Mouse (Mus musculus): ENCODE results near the gene Iqsec1.

Gene Iqsec1

DNA sequence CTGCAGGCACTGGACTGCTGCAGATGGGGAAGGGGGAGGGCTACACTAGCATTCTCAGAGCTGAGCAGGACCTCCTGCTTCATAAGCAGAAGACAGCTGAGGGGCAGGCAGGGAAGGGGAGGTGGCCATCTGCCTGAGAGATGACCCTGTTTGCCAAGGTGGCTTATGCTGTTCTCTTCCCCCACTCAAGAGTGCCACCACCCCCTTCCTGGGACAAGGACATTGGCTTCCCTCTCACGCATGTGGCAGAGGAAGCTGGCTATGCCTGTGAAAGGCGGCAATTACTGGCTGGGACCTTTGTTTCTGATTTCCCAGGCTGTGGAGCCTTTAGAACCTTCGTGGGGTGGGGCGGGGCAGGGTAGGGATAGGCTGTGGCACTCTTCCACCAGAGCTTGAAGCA lies 204.5 kb downstream of the Iqsec1 start:
- peak; percentile 34 for DNase-seq (ENCODE audit: low spot score)

DNA sequence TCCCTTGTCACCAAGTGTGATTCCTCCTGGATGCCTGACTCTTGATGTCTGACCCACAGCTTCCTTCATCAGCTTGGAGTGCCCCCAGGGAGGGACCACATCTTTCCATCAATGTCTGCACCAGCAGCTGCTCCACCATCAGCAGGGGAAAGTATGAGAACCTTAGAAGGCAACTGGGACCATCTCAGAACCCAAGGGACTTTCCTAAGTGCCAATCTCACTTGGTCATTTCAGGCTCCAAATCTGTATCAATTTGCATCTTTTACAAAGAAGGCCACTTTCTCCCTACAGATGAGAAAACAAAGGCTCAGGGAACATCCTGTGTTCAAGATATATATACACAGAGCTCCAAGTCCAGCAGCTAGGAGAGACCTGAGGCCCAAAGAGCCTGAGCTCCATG lies 205.3 kb downstream of the Iqsec1 start:
- no peak for DNase-seq (ENCODE audit: low spot score)

DNA sequence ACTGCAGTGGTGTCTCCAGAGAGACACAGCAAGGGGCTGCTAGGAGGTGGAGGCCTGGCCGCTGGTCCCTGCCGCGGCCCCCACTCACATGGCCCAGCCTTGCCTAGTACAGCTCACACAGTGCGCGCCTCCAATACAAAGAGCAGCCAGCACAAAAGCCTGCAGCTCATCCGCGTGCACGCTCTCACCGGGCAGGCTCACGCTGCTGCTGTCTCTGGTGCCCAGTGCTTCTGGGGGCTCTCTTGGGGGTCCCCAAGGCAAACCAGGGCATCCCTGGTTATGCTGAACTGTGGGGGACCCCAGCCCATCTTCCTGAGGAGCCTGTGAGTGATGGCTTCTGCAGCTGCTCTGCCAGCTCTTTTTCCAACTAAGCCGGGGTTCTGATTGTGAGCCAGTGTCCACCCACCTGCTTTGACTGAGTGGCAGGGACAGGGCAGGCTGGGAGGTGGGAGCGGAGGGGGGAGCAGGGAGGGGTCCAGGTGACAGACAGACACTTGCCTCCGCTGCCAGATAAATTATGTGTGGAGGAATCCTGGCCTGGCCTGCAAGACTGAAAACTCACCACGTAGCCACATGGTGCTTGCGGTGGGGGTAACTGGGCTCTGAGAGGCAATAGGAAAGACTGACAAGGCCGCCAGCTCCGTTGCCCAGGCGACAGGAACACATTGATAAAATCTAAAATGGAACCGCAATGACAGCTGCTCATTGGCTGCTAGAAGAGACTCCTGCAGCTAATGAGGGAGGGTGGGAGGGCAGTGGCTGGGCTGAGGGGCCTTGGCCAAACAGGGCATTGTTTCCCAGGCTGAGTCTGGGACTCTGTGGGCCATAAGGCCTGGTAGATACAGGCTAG lies 206.3 kb downstream of the Iqsec1 start:
- no peak for DNase-seq (ENCODE audit: low spot score)

DNA sequence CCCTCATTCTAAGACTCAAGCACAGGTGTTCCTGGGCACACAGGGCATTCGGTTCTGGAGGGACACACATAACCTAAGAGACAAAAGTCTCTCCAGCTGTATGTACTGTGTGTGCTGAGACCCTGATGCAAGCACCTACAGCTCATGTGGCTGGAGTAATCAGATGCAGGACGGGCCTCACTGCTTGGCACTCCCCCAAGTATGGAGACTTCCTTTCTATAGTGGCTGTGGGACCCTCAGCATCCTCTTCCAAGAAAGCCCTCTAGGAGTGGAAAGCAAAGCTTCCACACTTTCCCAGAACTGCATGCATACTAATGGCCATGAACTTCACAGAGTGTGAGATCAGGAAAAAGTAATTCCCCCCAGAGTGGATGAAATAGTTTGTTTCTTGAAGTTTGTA lies 208.0 kb downstream of the Iqsec1 start:
- no peak for DNase-seq (ENCODE audit: low spot score)

DNA sequence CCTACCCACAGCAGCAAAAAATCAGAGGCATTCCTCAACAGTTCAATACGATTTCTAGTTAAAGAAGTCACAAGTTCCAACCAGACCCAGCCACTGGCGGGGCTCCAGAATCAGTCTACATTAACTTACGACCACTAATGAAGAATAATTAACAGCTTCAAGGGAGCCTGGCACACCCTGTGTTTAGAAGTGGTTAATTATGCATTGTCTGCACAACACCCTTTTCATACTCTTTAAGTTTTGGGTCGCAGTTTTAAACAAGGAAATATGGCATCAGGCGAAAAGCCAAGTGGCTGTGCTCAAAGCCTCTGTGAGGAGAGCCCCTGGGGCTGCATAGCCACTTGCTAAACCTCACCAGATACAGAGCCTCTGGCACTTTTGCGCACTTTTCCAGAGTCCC lies 209.6 kb downstream of the Iqsec1 start:
- no peak for DNase-seq (ENCODE audit: low spot score)

DNA sequence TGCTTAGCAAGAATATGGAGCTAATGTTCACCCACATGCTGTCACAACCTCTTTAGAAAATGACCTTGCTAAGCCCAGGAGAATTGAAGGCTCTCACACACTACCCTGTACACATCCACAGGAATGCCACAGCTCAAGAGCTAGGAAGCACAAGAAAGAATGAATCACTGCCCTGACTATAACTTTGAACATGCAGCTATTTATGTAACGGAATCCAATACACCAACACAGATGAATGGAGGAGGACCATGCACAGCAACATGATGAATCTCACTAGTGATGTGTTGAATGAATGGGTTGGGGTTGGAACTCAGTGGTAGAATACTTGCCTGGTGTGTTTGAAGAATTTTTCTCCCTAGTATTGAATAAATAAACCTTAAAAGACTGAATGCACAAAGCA lies 211.2 kb downstream of the Iqsec1 start:
- no peak for DNase-seq (ENCODE audit: low spot score)

DNA sequence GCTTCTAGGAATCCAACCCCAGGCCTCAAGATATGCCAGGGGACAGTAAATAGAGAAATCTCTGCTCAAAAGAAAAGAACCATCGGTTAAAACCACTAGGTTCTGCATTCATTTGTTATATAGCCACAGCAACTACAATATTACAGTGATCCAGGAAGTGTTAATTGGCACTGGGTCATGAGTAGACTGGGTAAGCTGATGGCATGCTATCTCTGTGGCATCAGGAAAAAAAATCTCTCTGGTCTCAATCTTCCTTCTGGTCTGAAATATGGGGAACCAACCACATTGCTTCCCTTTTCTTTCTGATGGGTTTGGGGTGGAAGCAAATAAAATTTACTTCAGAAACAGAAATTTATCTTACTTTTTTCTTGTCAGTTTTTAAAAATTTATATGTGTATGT lies 212.9 kb downstream of the Iqsec1 start:
- no peak for DNase-seq (ENCODE audit: low spot score)

DNA sequence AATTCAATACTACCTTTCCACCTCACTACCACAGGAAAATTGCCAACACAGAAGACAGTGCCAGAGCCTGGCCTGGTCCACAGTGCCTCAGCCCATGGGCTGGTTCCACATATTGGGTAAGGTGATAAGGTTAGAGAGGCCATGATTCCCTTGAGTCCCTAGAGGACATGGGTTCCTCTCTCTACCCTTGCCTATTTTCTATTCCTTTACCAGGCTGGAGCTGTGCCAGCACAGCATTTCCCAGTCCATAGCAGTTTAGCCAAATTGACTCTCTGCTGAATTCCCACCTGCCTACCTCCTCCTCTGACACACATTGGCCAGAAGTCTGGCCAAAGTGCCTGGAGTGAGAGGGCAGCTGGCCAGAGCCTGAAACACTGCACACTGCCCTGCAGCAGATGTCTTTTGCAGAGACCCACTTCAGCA lies 214.7 kb downstream of the Iqsec1 start:
- peak; percentile 65 for DNase-seq (ENCODE audit: low spot score)

DNA sequence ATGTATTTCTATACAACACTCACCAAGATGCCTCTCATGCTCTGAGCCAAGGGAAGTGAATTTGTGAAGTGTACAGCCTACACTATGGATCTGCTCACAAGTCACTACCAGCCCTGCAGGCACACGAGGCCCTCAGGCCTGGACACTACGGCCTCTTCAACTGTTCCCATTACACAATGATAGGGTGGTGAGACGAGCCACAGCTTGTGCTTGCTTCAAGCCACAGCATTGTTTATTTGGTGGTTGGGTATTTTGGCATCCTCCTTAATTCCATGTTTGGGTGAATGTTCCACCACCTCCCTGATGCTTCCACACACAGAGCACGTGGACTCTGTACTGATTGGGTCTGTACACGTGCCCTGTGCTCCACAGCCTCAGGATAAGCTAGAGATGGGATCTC lies 216.4 kb downstream of the Iqsec1 start:
- no peak for DNase-seq (ENCODE audit: low spot score)

DNA sequence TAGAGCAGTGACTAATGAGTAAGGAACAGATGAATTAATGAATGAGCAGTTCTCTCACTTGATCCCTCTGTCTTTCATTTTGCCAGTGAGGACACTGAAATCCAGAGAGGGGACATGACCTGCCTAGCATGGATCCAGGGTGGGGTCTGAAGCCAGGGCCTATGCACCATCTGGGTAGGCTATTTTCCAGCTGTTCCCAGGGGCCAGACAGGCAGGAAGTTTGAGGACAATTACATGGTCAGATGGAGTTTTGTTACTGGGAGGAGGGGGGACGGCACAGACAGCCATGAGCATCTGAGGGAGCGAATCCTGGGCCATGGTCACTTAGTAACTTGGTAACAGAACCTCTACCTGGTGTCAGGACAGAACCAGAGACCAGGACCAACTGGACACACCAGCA lies 220.0 kb downstream of the Iqsec1 start:
- no peak for DNase-seq (ENCODE audit: low spot score)

DNA sequence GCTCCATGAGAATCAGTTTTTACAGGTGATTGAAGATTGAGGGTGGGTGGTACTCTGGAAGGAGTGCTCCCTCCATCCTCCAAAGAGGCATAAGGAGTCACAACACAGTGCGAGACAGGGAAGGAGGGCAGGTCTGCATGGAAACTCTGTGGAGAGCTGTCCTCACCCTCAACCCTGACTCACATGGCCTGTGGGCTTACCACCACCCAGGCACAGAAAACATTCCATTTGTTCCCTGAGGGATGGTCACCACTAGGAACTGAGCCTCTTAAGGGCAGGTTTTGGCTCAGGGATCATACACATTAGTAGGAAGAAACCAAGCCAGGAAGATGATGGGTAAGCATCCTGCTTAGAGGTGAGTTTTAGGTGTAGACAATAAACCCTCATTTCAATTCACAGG lies 220.6 kb downstream of the Iqsec1 start:
- DNase-seq (ENCODE audit: low spot score) = no peak

DNA sequence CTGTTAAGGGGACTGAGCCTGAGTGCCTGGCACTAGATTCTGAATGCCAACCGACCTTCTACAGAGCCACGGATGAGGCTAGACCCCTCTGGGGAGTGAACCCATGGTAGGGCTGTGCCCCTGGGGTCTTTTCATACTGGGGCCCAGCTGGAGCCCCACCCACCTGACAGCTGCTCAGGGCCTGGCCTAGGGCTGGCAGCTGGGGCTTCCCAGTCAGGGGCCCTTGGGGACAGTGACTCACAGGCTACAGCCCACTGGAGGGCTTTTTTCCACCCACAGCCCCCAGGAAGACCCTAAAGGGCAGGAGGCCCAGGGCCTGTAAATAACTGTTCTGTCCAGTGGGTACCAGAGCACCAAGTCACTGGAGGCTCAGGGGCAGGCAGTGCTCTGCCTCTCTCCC lies 223.7 kb downstream of the Iqsec1 start:
- DNase-seq (ENCODE audit: low spot score) = no peak

DNA sequence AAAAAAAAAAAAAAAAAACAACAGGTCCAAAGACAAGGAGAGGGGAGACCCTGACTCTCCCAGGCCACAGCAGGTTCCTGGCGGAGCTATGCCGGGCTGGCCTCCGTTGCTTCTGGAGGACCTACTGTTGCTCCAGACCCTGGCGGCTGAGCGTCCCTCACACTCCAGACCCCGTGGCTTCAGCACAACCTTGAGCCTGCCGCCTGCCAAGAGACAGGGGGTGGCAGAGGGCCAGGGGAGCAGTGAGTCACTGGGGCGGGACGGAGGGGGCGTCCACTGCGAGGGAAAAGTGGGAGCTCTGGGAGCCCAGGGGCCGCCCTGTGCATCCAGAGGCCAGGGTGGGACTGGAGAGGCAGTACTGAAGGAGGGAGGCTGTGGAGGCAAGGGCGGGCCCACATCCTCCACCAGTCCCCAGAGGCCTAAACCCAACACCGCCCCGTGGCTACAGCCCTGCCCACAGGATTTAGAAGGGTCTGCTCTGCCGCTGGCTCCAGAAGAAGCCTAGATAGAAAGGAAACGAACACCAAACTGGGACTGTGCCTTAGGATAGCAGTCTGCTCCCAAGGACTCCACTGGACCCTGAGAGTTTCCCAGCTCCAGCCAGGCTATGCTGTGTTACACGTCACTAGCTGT lies 224.4 kb downstream of the Iqsec1 start:
- peak; percentile 83 for DNase-seq (ENCODE audit: low spot score)

DNA sequence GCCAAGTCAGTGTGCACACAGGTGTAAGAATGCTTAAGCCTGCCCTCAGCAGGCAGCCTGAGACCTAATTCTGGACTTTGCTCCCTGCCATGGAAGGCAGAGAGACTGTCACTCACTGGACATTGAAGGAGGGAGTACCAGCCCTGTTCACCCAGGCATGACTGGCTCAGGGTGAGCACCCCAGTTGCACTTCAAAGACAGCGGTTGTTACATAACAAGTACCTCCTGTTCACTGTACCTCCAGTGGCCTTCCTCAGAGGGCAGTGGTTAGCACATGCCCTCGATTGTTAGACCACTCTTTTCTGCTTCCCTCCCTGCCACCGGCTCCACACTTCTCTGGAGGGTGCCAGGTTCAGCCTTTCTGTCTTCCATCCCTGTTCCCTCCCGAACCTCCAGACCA lies 225.2 kb downstream of the Iqsec1 start:
- no peak for DNase-seq (ENCODE audit: low spot score)

DNA sequence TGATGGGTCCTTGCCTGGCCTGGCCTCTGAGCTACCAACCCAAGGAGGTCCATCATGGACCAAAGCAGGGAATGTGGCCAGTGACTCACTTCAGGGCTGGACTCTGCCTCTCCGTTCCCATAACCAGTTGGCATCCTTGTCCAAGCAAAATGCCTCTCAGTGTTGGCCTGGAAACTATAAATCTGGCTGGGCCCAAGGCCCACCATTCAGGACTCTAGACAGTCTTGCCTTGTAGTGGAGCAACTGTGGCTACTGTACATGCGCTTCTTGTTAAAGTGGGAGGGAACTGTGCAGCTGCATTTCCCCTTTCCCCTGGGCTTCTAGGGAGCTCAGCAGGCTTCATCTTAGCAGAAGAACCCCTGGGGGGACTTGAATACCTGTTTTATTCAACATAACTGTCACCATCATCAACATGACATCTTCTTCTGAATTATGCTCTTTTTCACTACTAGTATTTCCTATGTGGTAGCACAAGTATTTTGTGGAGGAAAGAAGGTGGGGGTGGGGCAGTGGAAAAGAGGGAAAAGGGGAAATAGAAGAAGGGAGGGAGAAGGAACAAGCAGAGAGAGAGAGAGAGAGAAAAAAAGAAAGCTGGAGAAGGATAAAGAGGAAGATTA lies 226.3 kb downstream of the Iqsec1 start:
- DNase-seq (ENCODE audit: low spot score) = peak; percentile 55

DNA sequence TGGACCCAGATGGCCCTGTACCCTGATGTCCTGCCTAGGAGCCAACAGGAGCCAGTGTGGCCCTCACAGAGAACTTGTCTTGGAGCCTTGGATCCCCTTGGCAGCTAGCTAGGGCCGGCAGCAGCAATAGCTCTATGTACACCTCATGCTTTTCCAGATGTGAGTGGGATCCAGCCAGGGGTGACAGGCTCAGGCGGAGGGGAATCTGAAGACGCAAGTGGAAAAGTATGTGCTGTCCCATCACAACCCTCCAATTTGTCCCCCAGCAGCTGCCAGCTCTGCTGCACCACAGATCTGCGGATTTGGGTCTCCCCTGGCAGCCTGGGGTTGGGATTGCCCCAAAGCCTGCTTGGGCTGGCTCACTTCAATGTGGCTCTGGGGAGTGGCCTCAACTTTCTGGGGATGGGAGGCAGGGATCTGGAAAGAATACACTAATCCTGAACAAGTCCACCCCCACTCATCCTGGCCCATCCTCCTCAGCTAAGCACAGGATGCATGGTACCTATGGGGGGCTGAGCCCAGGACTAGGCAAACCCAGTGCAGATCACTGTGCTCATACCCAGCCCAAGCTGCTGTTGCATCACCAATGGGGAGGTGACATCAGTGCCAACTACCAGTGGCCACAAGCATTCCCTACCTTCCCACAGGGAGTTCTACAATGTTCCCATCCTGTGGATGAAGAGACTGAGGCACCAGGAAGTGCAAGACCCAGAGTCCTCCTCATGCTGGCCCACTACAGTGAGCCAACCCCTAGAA lies 227.0 kb downstream of the Iqsec1 start:
- DNase-seq (ENCODE audit: low spot score) = peak; percentile 70

DNA sequence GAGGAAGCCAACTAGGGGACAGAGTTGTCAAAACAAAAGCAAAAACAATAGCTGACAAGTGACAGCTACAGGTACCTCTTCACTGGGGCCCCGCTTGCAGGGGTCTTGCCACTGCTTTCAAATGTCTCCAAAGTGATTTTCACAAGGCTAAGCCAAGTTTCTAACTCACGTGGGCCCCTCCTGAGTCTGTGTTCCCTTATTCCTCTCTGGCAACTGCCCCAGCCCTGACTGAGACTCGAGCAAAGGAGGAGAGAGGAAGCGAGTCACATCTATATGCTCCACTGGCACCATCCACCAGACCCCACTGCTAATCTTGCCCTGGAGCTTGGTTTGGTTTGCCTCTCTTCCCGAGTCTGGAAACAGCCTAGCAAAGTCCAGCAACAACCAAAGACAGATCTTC lies 227.6 kb downstream of the Iqsec1 start:
- DNase-seq (ENCODE audit: low spot score) = peak; percentile 74

DNA sequence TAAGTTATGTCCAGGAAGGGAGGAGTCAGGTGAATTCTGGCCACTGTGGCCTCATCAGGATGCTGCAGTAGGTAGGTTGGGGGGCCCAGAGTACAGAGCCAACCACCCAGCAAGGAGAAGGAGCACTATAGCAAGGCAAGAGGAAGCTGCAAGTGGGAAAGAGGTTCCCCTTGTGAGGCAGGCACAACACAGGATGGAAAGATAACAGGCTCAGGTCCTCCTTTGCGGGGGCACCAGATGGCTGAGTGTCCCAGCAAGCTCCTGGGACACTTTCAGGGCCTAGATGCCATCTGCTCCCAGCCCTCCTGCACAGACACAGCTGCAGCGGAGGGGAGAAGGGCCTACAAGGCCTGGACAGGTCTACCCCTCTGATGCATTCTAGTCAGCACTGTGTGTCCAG lies 228.7 kb downstream of the Iqsec1 start:
- no peak for DNase-seq (ENCODE audit: low spot score)

DNA sequence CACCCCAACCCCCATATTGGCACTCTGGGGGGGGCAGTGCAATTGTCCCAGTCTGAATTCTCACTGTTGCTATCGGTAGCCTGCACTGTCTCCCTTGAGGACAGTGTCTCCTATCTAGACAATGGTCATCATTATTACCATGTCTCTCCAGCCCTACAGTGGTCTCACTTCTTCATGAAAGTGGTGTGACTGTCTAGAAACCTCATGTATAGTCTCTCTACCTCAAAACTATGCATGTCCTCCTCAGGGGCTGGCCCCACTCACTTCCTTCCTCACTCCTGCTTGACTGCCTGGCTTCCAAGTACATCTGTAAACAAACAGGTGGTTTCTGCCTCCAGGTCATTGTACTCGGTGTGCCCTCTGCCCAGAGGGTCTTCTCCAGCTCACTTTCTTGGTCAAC lies 230.3 kb downstream of the Iqsec1 start:
- DNase-seq (ENCODE audit: low spot score) = no peak

DNA sequence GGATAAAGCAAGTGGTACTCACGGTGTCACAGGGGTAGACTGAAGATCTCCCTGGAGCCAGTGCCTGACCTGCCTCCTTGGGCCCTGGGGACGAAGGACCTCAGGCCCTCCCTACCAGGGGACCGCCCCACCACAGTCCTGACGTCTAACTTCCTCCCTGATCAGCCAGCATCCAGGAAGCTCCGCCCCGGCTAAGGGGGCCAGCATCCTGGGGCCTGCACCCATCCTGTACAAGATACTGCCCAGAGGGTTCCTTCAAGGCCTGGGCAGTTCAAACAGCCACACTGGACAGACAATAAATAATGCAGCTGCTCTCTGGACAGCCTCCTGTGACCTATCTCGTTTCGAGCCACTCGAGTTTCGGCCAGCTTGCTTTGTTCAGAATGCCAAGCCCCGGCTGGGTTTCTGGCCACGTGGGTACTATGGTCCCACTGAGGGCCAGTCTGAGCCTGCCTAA lies 231.0 kb downstream of the Iqsec1 start:
- DNase-seq (ENCODE audit: low spot score) = no peak

DNA sequence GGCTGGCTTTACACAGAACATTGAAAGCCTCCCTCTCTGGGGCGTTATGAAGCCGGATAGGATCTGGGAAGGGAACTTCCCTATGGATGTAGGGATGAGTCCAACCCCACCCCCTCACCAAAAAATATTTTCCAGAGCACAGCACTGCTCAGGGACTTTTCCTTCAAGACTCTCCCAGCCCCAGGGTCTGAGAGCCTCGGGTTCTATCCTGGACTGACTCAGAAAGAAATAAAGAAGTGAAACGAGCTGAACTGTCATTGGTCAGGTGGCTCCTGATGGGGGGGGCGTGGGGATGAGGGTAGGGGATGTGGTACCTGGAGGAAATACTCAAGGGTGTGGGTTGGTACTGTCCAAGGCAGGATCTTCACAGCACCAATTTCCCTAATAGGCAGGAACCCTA lies 231.9 kb downstream of the Iqsec1 start:
- DNase-seq (ENCODE audit: low spot score) = no peak

DNA sequence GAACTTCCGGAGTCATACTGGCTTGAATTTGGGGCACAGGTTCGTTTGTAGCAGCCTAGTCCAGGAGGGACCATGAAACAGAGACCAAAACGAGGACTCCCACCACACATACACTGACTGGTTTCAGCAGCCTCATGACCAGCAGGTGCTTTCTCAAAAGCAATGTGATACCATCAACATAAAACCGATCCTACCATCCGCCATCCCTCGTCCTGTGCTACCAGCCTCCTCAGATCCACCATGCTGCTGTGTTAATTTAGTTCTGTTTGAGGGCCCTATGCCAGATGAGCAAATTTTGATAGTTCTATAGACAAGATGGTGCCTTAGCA lies 232.9 kb downstream of the Iqsec1 start:
- DNase-seq (ENCODE audit: low spot score) = no peak
